Mouse (Mus musculus): ENCODE results near the gene Zbtb45. TPM values are rescaled to one million over a fixed set of nuclear protein-coding genes. Genes with fewer than 3 reads are reported as not detected.

Zbtb45 gene
- total and polyA plus RNA-seq, 3 experiments = 16.8 to 36.3 TPM; not detected in 1

DNA sequence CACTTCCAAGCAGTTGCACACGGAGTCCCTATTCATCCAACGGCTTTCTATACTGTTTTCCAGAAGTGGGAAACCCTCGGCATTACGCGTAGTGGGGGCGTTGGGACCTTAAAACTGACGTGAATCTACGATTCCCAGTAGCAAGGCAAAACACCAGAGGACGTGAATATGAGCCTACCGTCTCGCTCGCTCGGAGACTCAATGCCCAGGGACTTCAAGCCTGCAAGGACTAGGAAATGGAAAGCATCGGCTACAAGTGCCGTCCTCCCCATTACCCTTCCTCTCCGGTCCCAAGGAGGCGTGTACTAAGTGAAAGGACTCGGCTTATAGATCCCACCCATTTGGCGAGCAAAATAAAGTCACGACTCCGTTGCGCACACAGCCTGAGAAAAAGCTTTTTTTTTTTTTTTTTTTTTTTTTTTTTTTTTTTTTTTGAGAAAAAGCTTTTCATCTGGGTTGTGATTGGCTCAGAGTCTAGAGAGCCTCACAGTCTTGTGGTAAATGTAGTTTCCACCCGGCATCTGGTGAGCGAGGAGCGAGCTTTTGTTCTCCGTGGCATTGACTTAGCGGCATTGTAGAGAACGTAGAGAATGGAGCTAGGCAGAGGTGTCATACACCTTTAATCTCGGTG is 48.2 kb downstream of the Zbtb45 start (continued):
- TF ChIP-seq SMC3 (IDR thresholded peaks at IDR 0.05; ENCODE audit: low read depth, low read length) = no peak
- TF ChIP-seq MEF2A (IDR thresholded peaks at IDR 0.05; ENCODE audit: extremely low read depth, insufficient replicate concordance, low read depth, low read length, poor library complexity, severe bottlenecking) = no peak
- no peak for TF ChIP-seq CTCF (IDR thresholded peaks at IDR 0.05 in 2 of 3, conservative IDR thresholded peaks at IDR 0.05 in 1 of 3; ENCODE audit: control insufficient read depth in 1 of 3, insufficient read depth in 1 of 3, low read depth in 2 of 3, low read length in 3 of 3, poor library complexity in 1 of 3, severe bottlenecking in 1 of 3)
- TF ChIP-seq ETS1 (IDR thresholded peaks at IDR 0.05; ENCODE audit: low read depth, low read length) = peak; percentile 63
- peak; percentile 95 for TF ChIP-seq HCFC1 (IDR thresholded peaks at IDR 0.05; ENCODE audit: low read depth, low read length)
- TF ChIP-seq ZC3H11A (IDR thresholded peaks at IDR 0.05; ENCODE audit: low read depth, low read length) = no peak
- TF ChIP-seq USF1 (IDR thresholded peaks at IDR 0.05; ENCODE audit: low read depth, low read length) = no peak
- peak; percentile 77 for TF ChIP-seq ZMIZ1 (IDR thresholded peaks at IDR 0.05; ENCODE audit: low read depth, low read length)
- no peak for TF ChIP-seq RCOR1 (IDR thresholded peaks at IDR 0.05; ENCODE audit: low read depth, low read length)
- TF ChIP-seq BHLHE40 (IDR thresholded peaks at IDR 0.05; ENCODE audit: borderline replicate concordance, low read depth, low read length) = peak; percentile 64
- no peak for TF ChIP-seq ELF1 (IDR thresholded peaks at IDR 0.05; ENCODE audit: low read depth, low read length)
- TF ChIP-seq CHD2 (IDR thresholded peaks at IDR 0.05; ENCODE audit: low read length) = no peak
- no peak for TF ChIP-seq GABPA (IDR thresholded peaks at IDR 0.05; ENCODE audit: low read depth, low read length)
- TF ChIP-seq USF2 (IDR thresholded peaks at IDR 0.05; ENCODE audit: borderline replicate concordance in 1 of 2, insufficient read depth in 1 of 2, low read depth in 1 of 2, low read length in 2 of 2) = no peak
- peak; percentile 93 for TF ChIP-seq MXI1 (IDR thresholded peaks at IDR 0.05; ENCODE audit: low read depth, low read length)
- TF ChIP-seq SIN3A (IDR thresholded peaks at IDR 0.05; ENCODE audit: low read length) = peak; percentile 95
- no peak for TF ChIP-seq UBTF (IDR thresholded peaks at IDR 0.05; ENCODE audit: borderline replicate concordance, insufficient read depth, low read depth, low read length)
- peak; percentile 85; the same call in 1 of the 2 replicates for TF ChIP-seq ZKSCAN1 (IDR thresholded peaks at IDR 0.05; ENCODE audit: low read depth, low read length)
- 0 out of 2 replicates have a peak, but pooled peaks have one; percentile 64 for TF ChIP-seq MYC (IDR thresholded peaks at IDR 0.05; ENCODE audit: low read depth, low read length)
- TF ChIP-seq KAT2A (conservative IDR thresholded peaks at IDR 0.05; ENCODE audit: low read depth, low read length) = peak; percentile 68
- TF ChIP-seq TBP (IDR thresholded peaks at IDR 0.05; ENCODE audit: low read depth, low read length) = peak; percentile 91

- peaks cover 0 to 11% of the 10 kb centered on the region in 2 experiments; a peak in 2 of 4 replicates for H3K36me3 ChIP-seq (ENCODE audit: control insufficient read depth in 1 of 2, insufficient read depth in 2 of 2, low read length in 2 of 2)
- no peak overlapping the region for H3K27ac ChIP-seq (ENCODE audit: control insufficient read depth, low read depth, low read length)
- no peak overlapping the region for H3K4me3 ChIP-seq (ENCODE audit: control insufficient read depth in 1 of 2, insufficient read depth in 1 of 2, low read depth in 2 of 2, low read length in 2 of 2)
- H3K27me3 ChIP-seq (ENCODE audit: control insufficient read depth in 1 of 2, insufficient read depth in 2 of 2, low read length in 2 of 2) = no peaks in the 10 kb centered on the region
- H3K9ac ChIP-seq (ENCODE audit: control insufficient read depth, low read depth, low read length, poor library complexity, severe bottlenecking) = no peak overlapping the region
- no peak for TF ChIP-seq CTCF (IDR thresholded peaks at IDR 0.05 in 2 of 3, conservative IDR thresholded peaks at IDR 0.05 in 1 of 3; ENCODE audit: control insufficient read depth in 1 of 3, insufficient read depth in 1 of 3, low read depth in 2 of 3, low read length in 3 of 3, poor library complexity in 1 of 3, severe bottlenecking in 1 of 3)
- no peak for TF ChIP-seq USF1 (IDR thresholded peaks at IDR 0.05; ENCODE audit: low read depth, low read length)
- TF ChIP-seq NRF1 (IDR thresholded peaks at IDR 0.05; ENCODE audit: insufficient read depth, low read depth, low read length, poor library complexity, severe bottlenecking) = no peak
- TF ChIP-seq TBP (IDR thresholded peaks at IDR 0.05; ENCODE audit: low read depth, low read length) = peak; percentile 95
- no peak for TF ChIP-seq ZKSCAN1 (IDR thresholded peaks at IDR 0.05; ENCODE audit: low read depth, low read length)
- TF ChIP-seq UBTF (IDR thresholded peaks at IDR 0.05; ENCODE audit: borderline replicate concordance, insufficient read depth, low read depth, low read length) = no peak
- no peak for TF ChIP-seq MXI1 (IDR thresholded peaks at IDR 0.05; ENCODE audit: low read depth, low read length)
- DNase-seq (ENCODE audit: low read depth, low spot score) = peak; percentile 62
- no peaks in the 10 kb centered on the region for H3K9me3 ChIP-seq (replicated peaks; ENCODE audit: insufficient read depth, low read length)
- H3K79me2 ChIP-seq (ENCODE audit: control insufficient read depth, insufficient read depth, low read length, poor library complexity) = no peaks in the 10 kb centered on the region; the same call in 1 of the 2 replicates
- H3K4me1 ChIP-seq (ENCODE audit: control insufficient read depth in 1 of 2, insufficient read depth in 2 of 2, low read length in 2 of 2) = peaks cover 0 to 13% of the 10 kb centered on the region in 2 experiments
Measured at GRCm38 (mm10) chr7:12959718-12960117, 50.1 kb downstream of the Zbtb45 start.
